Mouse (Mus musculus) neural tube, embryonic 11.5 days (tissue): Measurements from ENCODE around the gene Rcan2. TPM values are rescaled to one million over a fixed set of nuclear protein-coding genes. Genes with fewer than 3 reads are reported as not detected.

Source experiments
- ATAC-seq: fragments of 200-750 bp; cut with Nextera tagmentation; 2 replicates; pipeline ENCODE4 v1.8.0; 2017; ENCODE audit warnings: moderate number of reproducible peaks, mild to moderate bottlenecking, moderate TSS enrichment, moderate library complexity; ENCODE audit not compliant: insufficient read depth, low FRiP score, low TSS enrichment
- DNase-seq: peaks from one replicate; pipeline ENCODE4 v3.0.0-alpha.2; 2015; ENCODE audit warnings: low spot score
- H3K27ac ChIP-seq: fragments of 300-500 bp; sonication (generic); 2 replicates; pipeline ENCODE4 v1.5.1; 2014; ENCODE audit warnings: low read depth, mild to moderate bottlenecking, low read length
- H3K27me3 ChIP-seq: fragments of 300-500 bp; sonication (generic); 2 replicates; pipeline ENCODE4 v1.6.1; 2014; ENCODE audit warnings: mild to moderate bottlenecking, low read length, mixed read lengths; ENCODE audit not compliant: control insufficient read depth, insufficient read depth
- H3K36me3 ChIP-seq: fragments of 300-500 bp; sonication (generic); 2 replicates; pipeline ENCODE4 v1.6.1; 2014; ENCODE audit warnings: mild to moderate bottlenecking, low read length, moderate library complexity, mixed read lengths; ENCODE audit not compliant: control insufficient read depth, insufficient read depth
- H3K4me1 ChIP-seq: fragments of 300-500 bp; sonication (generic); 2 replicates; pipeline ENCODE4 v1.6.1; 2014; ENCODE audit warnings: low read length, mixed read lengths; ENCODE audit not compliant: control insufficient read depth, insufficient read depth
- H3K4me2 ChIP-seq: fragments of 300-500 bp; sonication (generic); 2 replicates; pipeline ENCODE4 v1.6.1; 2014; ENCODE audit warnings: low read depth, mild to moderate bottlenecking, moderate library complexity
- H3K4me3 ChIP-seq: fragments of 300-500 bp; sonication (generic); 2 replicates; pipeline ENCODE4 v1.5.1; 2014; ENCODE audit warnings: low read depth, low read length
- H3K9ac ChIP-seq: fragments of 300-500 bp; sonication (generic); 2 replicates; pipeline ENCODE4 v1.6.1; 2014; ENCODE audit warnings: mild to moderate bottlenecking, low read length
- H3K9me3 ChIP-seq: fragments of 300-500 bp; sonication (generic); 2 replicates; pipeline ENCODE4 v1.6.1; 2016; ENCODE audit warnings: low read length; ENCODE audit not compliant: control insufficient read depth
- WGBS: fragments of 180-500 bp; shearing (Covaris S2); extraction: QIAGEN DNeasy Blood & Tissue Kit; methylation state at CpG from one replicate; pipeline ENCODE4 v1.1.7; 2014; 5-methylcytosine and 5-hydroxymethylcytosine counted together
- polyA plus RNA-seq: library from polyadenylated mRNA; unstranded; fragments of >200 nt; fragmentation: Nextera tagmentation; extraction: Ambion mirVana; gene quantifications from 2 replicates; pipeline ENCODE4 v1.2.1, GENCODE M21; 2014

Rcan2 gene
- polyA plus RNA-seq, 1 experiment from 2014 or later = 19.7 TPM

GRCm38 (mm10) chr17:43886262-43886661 is 85.1 kb downstream of the Rcan2 start:
- Histone ChIP-seq H3K9me3 (no peaks in the 10 kb centered on the region), H3K4me3 (no peak overlapping the region), H3K4me1 (no peaks in the 10 kb centered on the region), H3K27me3 (no peaks in the 10 kb centered on the region), H3K36me3 (no peaks in the 10 kb centered on the region), H3K9ac (no peak overlapping the region), H3K27ac (no peak overlapping the region; the same call in 1 of the 2 replicates), H3K4me2 (no peak overlapping the region)
- DNase-seq (no peak), ATAC-seq (0 out of 2 replicates have a peak, but pooled peaks have one; percentile 41)
- WGBS = 43% methylated on average over 7 of the region's 7 CpGs

- no peaks in the 10 kb centered on the region for H3K36me3 ChIP-seq
- H3K9ac ChIP-seq = no peak overlapping the region
- no peak overlapping the region for H3K27ac ChIP-seq
- ATAC-seq (no peak), DNase-seq (no peak)
- no peaks in the 10 kb centered on the region for H3K4me1 ChIP-seq
- H3K4me2 ChIP-seq = no peak overlapping the region
- WGBS = 88% methylated on average over 7 of the region's 7 CpGs
- H3K27me3 ChIP-seq = no peaks in the 10 kb centered on the region
- no peak overlapping the region for H3K4me3 ChIP-seq
- H3K9me3 ChIP-seq = no peaks in the 10 kb centered on the region
Observed at GRCm38 (mm10) chr17:43887931-43888330, 86.8 kb downstream of the Rcan2 start.

DNA sequence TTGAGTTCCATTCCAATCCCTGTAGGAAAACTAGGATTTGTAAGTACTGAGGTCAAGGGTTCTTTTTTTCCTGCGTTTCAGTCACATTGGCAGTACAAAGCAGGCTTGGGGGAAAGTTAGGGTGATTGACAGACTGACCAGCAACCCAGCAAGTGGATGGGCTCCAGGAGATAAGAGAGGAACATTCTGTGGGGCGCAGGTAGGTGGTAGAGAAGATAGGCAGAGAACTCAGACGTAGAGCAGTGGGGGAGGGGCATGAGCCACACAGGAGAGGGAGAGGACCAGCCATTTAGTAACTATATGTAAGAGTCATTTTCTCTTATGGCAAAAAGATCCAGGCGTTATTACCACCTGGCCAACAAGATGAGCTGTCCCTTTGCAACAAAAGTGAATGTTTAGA is 96.2 kb downstream of the Rcan2 start:
- Histone ChIP-seq H3K27me3 (no peaks in the 10 kb centered on the region), H3K4me2 (no peak overlapping the region), H3K9me3 (no peaks in the 10 kb centered on the region), H3K36me3 (no peaks in the 10 kb centered on the region), H3K4me3 (no peak overlapping the region), H3K4me1 (no peaks in the 10 kb centered on the region), H3K9ac (no peak overlapping the region), H3K27ac (no peak overlapping the region)
- ATAC-seq (no peak), DNase-seq (no peak)
- 85% methylated on average over 4 of the region's 4 CpGs for WGBS

DNA sequence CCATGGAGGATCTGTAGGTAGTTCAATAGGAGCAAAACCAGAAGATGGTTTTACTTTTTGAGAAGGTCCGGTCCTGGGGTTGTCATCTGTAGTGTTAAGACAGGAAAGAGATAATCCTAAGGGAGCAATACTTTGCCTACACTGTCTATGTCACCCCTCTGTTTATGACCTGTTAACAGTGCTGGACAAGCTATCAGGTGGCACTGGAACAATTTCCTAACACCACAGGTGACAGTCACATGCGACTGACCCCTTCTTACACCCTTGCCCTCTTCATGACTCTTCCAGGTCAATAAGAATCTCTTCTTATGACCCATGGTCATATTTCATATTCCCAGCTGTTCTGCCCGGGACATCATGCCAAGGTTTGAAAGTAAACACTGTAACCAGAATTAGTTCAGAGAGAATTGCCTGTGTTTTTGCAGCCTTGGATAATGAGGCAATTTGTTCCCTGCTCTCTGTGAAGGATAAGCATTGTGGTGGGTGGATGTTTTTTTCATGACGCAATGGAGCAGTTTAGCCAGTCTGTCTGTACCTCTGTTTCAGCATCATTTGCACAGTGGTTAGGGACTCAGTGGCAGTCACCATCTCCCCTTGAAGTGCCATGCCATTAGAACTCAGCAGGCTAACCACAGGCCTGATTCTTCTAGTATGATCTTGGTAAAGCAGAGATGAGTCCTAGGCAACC is 98.4 kb downstream of the Rcan2 start:
- Histone ChIP-seq H3K4me3 (no peak overlapping the region), H3K9me3 (no peaks in the 10 kb centered on the region), H3K27me3 (no peaks in the 10 kb centered on the region), H3K4me1 (no peaks in the 10 kb centered on the region), H3K4me2 (no peak overlapping the region), H3K27ac (no peak overlapping the region), H3K9ac (no peak overlapping the region), H3K36me3 (no peaks in the 10 kb centered on the region)
- DNase-seq = no peak
- ATAC-seq = no peak
- WGBS = 86% methylated on average over 4 of the region's 4 CpGs

GRCm38 (mm10) chr17:43900133-43900532 is 99.0 kb downstream of the Rcan2 start:
- 83% methylated on average over 1 of the region's 1 CpGs for WGBS
- DNase-seq = no peak
- no peak for ATAC-seq
- no peak overlapping the region for H3K9ac ChIP-seq
- H3K36me3 ChIP-seq = no peaks in the 10 kb centered on the region
- no peak overlapping the region for H3K4me3 ChIP-seq
- H3K27ac ChIP-seq = no peak overlapping the region
- H3K4me2 ChIP-seq = no peak overlapping the region
- H3K27me3 ChIP-seq = no peaks in the 10 kb centered on the region
- H3K4me1 ChIP-seq = no peaks in the 10 kb centered on the region
- no peaks in the 10 kb centered on the region for H3K9me3 ChIP-seq

DNA sequence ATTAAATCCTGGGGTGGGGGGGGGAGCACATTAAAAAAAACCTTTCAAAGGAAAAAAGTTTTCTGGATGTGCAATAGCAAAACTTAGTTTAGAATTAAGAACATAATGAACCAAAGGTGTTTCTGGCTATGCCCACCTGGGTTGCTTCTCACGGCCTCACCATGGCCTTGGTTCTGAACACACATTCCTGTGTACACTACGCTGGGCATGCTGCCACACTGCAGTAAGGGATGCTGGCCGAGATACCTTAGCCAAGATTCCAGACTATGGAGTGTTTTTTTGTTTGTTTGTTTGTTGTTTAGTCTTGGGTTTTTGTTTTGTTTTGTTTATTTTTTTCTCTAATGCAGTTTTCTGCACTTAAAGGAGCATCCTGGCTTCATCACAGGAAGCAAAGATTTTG is 100.3 kb downstream of the Rcan2 start:
- ATAC-seq = no peak
- Histone ChIP-seq H3K9me3 (no peaks in the 10 kb centered on the region), H3K4me3 (no peak overlapping the region), H3K27ac (no peak overlapping the region), H3K27me3 (no peaks in the 10 kb centered on the region), H3K9ac (no peak overlapping the region), H3K36me3 (no peaks in the 10 kb centered on the region), H3K4me2 (no peak overlapping the region), H3K4me1 (no peaks in the 10 kb centered on the region)
- WGBS = 89% methylated on average over 3 of the region's 3 CpGs
- no peak for DNase-seq

- Histone ChIP-seq H3K9ac (no peak overlapping the region), H3K9me3 (no peaks in the 10 kb centered on the region), H3K36me3 (no peaks in the 10 kb centered on the region), H3K4me2 (no peak overlapping the region), H3K4me3 (no peak overlapping the region), H3K27me3 (no peaks in the 10 kb centered on the region), H3K27ac (no peak overlapping the region), H3K4me1 (no peaks in the 10 kb centered on the region)
- 80% methylated on average over 9 of the region's 9 CpGs for WGBS
- ATAC-seq (no peak), DNase-seq (no peak)
Observed at GRCm38 (mm10) chr17:43903807-43904771, 102.9 kb downstream of the Rcan2 start.

GRCm38 (mm10) chr17:43904896-43905295 is 103.7 kb downstream of the Rcan2 start:
- H3K36me3 ChIP-seq = no peaks in the 10 kb centered on the region
- no peaks in the 10 kb centered on the region for H3K9me3 ChIP-seq
- no peak overlapping the region for H3K4me3 ChIP-seq
- no peak for DNase-seq
- H3K27me3 ChIP-seq = no peaks in the 10 kb centered on the region
- no peak overlapping the region for H3K4me2 ChIP-seq
- H3K27ac ChIP-seq = no peak overlapping the region
- no peak for ATAC-seq
- H3K9ac ChIP-seq = no peak overlapping the region
- no peaks in the 10 kb centered on the region for H3K4me1 ChIP-seq
- 95% methylated on average over 7 of the region's 7 CpGs for WGBS

DNA sequence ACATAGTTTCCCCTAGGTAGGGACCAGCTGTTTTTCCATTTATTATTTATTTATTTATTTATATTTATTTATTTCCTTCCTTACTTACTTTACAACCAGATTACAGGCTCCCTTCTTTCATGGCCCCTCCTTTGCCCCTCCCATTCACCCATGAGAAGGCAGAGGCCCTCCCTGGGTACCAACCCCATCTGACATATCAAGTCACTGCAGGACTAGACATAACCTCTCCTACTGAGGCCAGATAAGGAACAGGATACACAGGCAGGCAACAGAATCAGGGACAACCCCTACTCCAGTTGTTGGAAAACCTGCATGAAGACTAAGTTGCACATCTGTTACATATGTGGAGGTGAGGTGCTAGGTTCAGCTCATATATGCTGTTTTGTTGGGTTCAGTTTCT is 105.6 kb downstream of the Rcan2 start:
- Histone ChIP-seq H3K27ac (no peak overlapping the region), H3K9ac (no peak overlapping the region), H3K9me3 (no peaks in the 10 kb centered on the region), H3K27me3 (no peaks in the 10 kb centered on the region), H3K4me3 (no peak overlapping the region), H3K36me3 (no peaks in the 10 kb centered on the region), H3K4me2 (no peak overlapping the region), H3K4me1 (no peaks in the 10 kb centered on the region)
- DNase-seq = no peak
- ATAC-seq = no peak
